Mouse (Mus musculus) C2C12 (cell line): ENCODE measurements around the gene Zp1. TPM values are rescaled to one million over a fixed set of nuclear protein-coding genes. Genes with fewer than 3 reads are reported as not detected.

ENCODE experiments used
- H3K27me3 ChIP-seq: one replicate; pipeline ENCODE4 v1.6.1; 2011; ENCODE audit not compliant: control insufficient read depth, insufficient read depth, insufficient read length
- H3K36me3 ChIP-seq: one replicate; pipeline ENCODE4 v1.6.1; 2011; ENCODE audit not compliant: control insufficient read depth, insufficient read depth
- H3K4me3 ChIP-seq: one replicate; pipeline ENCODE4 v1.5.1; 2011; ENCODE audit warnings: mild to moderate bottlenecking, control low read depth; ENCODE audit not compliant: poor library complexity, insufficient read depth, severe bottlenecking
- H3K79me2 ChIP-seq: one replicate; pipeline ENCODE4 v1.6.1; 2011; ENCODE audit not compliant: control insufficient read depth, insufficient read depth
- H3K79me3 ChIP-seq: one replicate; pipeline ENCODE4 v1.6.1; 2011; ENCODE audit warnings: low read depth, control low read depth
- H3ac ChIP-seq: one replicate; pipeline ENCODE3; 2011; ENCODE audit warnings: low read depth; ENCODE audit not compliant: control insufficient read depth, insufficient read length
- CEBPB ChIP-seq: IDR thresholded peaks from one replicate; pipeline ENCODE4 v1.6.1; 2011; ENCODE audit warnings: low read depth, mild to moderate bottlenecking, control low read depth, moderate library complexity
- CTCF ChIP-seq: IDR thresholded peaks from one replicate; pipeline ENCODE4 v1.5.1; 2011; ENCODE audit not compliant: control insufficient read depth, insufficient read depth, insufficient read length
- FOSL1 ChIP-seq: IDR thresholded peaks from one replicate; pipeline ENCODE4 v1.8.0; 2011; ENCODE audit warnings: mild to moderate bottlenecking, low read length; ENCODE audit not compliant: poor library complexity, insufficient read depth, severe bottlenecking
- MAX ChIP-seq: IDR thresholded peaks from one replicate; pipeline ENCODE4 v1.6.1; 2011; ENCODE audit warnings: mild to moderate bottlenecking, control low read depth
- MYOD1 ChIP-seq: IDR thresholded peaks from one replicate; pipeline ENCODE4 v1.6.1; 2011; ENCODE audit warnings: low read depth; ENCODE audit not compliant: control insufficient read depth, insufficient read length
- MYOG ChIP-seq: IDR thresholded peaks from one replicate; pipeline ENCODE4 v1.6.1; 2011; ENCODE audit not compliant: control insufficient read depth, insufficient read length; ENCODE audit errors: extremely low read depth
- USF1 ChIP-seq: IDR thresholded peaks from one replicate; pipeline ENCODE4 v1.6.1; 2011; ENCODE audit warnings: low read depth, mild to moderate bottlenecking, control low read depth, moderate library complexity
- polyA plus RNA-seq: library from polyadenylated mRNA; unstranded; fragments of >200 nt; fragmentation: generic; extraction: Trizol; gene quantifications from one replicate; pipeline ENCODE4 v1.2.1, GENCODE M21; 2012; ENCODE audit warnings: missing spikeins

Zp1 gene
- polyA plus RNA-seq, 1 experiment = not detected

DNA sequence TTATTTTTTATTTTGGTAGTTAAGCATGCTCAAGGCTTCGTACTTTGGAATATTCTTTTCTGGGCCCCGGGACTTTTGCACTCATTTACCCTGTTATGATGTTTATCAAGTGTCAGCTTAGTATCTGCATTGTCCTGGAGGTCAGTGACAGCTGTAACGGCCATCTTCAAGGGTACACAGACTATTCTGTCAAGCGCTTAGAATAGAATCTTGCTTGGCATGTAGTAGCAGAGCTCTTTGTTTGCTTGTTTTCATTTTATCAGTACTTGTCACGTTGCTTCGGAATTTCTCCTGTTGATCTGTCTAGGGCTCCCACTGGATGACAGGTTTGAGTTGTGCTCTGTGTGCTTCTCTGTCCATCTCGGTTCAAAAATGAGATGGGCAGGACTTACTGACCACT lies 23.6 kb downstream of the Zp1 start:
- H3K27me3 ChIP-seq = no peaks in the 10 kb centered on the region
- peaks cover 34% of the 10 kb centered on the region for H3K79me3 ChIP-seq
- no peak overlapping the region for H3K4me3 ChIP-seq
- H3K79me2 ChIP-seq = peaks cover 46% of the 10 kb centered on the region
- peaks cover 47% of the 10 kb centered on the region for H3K36me3 ChIP-seq
- no peak overlapping the region for H3ac ChIP-seq
- TF ChIP-seq FOSL1 (no peak), MYOD1 (no peak), CEBPB (no peak), MYOG (no peak)

- TF ChIP-seq FOSL1 (no peak), MYOD1 (peak; percentile 2)
- Histone ChIP-seq H3ac (peak overlapping the region; percentile 80), H3K36me3 (peaks cover 36% of the 10 kb centered on the region), H3K79me2 (peaks cover 46% of the 10 kb centered on the region), H3K4me3 (peak overlapping the region; percentile 97), H3K27me3 (no peaks in the 10 kb centered on the region), H3K79me3 (peaks cover 34% of the 10 kb centered on the region)
Measured at GRCm38 (mm10) chr19:10895708-10896107, 24.7 kb downstream of the Zp1 start.

DNA sequence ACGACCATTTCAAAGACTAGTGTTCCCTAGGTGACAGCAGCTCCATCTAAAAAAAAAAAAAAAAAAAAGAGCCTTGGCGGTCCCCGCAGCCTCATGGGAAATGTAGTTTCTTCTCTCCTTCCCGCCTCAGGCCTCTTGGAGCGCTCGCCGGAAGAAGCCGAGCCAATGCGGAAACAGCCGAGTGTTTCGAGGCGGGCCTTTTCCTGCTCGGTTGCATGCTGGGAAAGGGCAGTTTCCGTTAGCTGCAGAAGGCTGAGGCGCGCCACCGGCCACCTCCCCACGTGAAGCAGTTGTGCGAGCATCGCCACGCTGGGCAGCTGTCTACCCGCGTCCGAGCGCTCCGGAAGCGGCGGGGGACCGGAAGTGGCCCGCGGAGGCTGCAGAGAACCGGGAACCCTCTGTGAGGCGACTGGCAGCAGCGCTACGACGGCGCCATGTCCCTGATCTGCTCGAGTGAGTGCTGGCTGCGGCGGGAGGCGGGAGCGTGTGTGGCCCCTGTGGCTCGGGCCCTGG lies 25.4 kb downstream of the Zp1 start, which contains the start of gene Prpf19:
Gene Prpf19 (plus strand): TSS at position 216 of the 513 bp plus-strand sequence.
- peak within 1 kb of the TSS; percentile 80 for H3ac ChIP-seq
- peaks cover 46% of the 10 kb centered on the region for H3K79me2 ChIP-seq
- TF ChIP-seq MYOG = no peak
- TF ChIP-seq USF1 = peak; percentile 10
- no peak for TF ChIP-seq FOSL1
- TF ChIP-seq MAX = peak; percentile 94
- TF ChIP-seq MYOD1 = no peak
- peaks cover 30% of the 10 kb centered on the region for H3K36me3 ChIP-seq
- H3K79me3 ChIP-seq = peaks cover 34% of the 10 kb centered on the region
- no peaks in the 10 kb centered on the region for H3K27me3 ChIP-seq
- peak within 1 kb of the TSS; percentile 97 for H3K4me3 ChIP-seq

DNA sequence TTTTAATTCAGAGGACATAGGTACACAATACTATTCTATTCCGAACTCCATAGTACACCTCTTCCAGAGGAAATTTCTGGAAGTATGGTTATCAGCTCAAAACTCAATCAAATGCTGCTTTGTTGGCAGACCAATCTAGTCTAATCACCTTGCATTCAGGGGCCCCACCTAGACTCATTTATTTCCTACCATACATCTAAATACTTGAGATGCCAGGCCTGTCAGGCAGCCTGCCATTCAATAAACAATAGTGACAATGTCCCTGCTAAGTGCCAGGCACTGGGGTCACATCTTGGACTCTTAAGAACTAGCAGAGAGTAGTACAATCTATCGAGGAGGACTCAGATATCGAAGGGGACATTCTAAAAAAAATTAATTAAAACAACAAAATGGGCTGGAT lies 28.2 kb downstream of the Zp1 start:
- Histone ChIP-seq H3K4me3 (no peak overlapping the region), H3K79me3 (peaks cover 19% of the 10 kb centered on the region), H3ac (no peak overlapping the region), H3K27me3 (no peaks in the 10 kb centered on the region), H3K79me2 (peaks cover 21% of the 10 kb centered on the region), H3K36me3 (peaks cover 2% of the 10 kb centered on the region)
- TF ChIP-seq MYOD1 = no peak
- no peak for TF ChIP-seq FOSL1
- no peak for TF ChIP-seq MYOG
- TF ChIP-seq USF1 = no peak
- TF ChIP-seq CTCF = no peak
- no peak for TF ChIP-seq MAX
- TF ChIP-seq CEBPB = no peak

DNA sequence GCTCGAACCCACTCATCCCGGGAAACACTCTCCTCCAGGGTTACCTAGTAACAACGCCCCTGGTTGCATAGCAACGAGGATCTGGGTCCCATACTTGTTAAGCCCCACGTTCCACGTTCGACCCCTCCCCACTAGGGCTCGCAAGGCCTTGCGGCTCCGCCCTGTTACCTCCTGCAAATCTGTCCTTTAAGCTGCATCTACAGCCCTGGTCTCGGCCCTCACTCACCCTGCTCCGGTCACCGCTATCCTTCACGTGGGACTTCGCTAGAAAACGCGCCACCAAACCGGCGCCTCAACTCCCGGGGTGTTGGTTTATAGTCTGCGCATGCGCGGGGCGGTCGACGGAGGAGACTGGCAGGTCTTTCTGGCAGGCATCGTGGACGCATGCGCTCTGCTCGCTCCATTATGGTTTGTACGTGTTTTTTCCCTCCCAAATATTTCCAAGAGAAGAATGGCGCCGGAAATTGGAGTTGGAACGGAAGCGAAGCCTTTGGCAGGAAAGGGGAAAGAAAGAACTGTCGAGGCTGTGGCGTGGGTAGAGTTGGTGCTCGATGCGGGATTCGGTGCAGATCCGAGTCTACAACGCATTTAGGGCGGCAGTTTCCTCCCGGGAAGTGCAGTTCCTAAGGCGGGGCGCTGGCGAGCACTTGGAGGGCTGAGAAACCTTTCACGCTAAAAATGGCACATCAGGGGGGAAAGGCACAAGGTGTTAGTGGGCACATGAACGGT lies 38.8 kb downstream of the Zp1 start, which contains the start of gene Tmem109:
Gene Tmem109 (minus strand): TSS at position 576 of the 729 bp plus-strand sequence.
- Histone ChIP-seq H3K27me3 (no peaks in the 10 kb centered on the region), H3K79me2 (peaks cover 50% of the 10 kb centered on the region), H3K36me3 (peaks cover 16% of the 10 kb centered on the region), H3ac (peak within 1 kb of the TSS; percentile 78), H3K4me3 (peak within 1 kb of the TSS; percentile 72), H3K79me3 (peaks cover 42% of the 10 kb centered on the region)
- TF ChIP-seq FOSL1 (no peak), CTCF (peak; percentile 20), MAX (peak; percentile 83), MYOG (no peak), CEBPB (no peak), MYOD1 (no peak), USF1 (no peak)

DNA sequence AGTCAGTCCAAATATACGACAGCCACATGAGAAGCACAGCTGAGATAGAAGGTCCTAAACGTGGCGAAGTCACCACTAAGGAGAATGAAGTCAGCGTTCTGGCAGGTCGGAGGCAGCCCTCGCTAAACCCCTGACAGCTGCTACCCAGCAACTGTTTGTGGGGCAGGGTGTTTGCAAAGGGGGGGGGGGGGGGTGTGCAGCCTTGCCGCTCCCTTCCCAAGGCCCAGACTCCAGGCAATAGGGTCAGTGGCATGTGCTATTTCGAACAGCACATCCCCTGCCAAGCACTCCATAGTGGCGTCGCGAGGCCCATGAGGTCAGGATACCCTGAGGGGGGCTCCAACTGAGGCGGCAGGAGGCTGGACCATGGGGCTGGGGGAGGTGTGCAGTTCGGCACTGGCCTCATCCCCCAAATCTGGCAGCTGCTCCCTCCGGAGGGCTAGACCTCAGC lies 39.4 kb downstream of the Zp1 start:
- Histone ChIP-seq H3K79me3 (peaks cover 45% of the 10 kb centered on the region), H3K4me3 (peak overlapping the region; percentile 72), H3ac (peak overlapping the region; percentile 78), H3K27me3 (no peaks in the 10 kb centered on the region), H3K79me2 (peaks cover 55% of the 10 kb centered on the region), H3K36me3 (peaks cover 16% of the 10 kb centered on the region)
- TF ChIP-seq MYOD1 (peak; percentile 63), USF1 (no peak), FOSL1 (no peak), MAX (peak; percentile 32), MYOG (no peak), CEBPB (no peak), CTCF (no peak)
